Mouse (Mus musculus) layer of hippocampus, postnatal 25 days (tissue): ENCODE results near the gene A830005F24Rik. TPM values are rescaled to one million over a fixed set of nuclear protein-coding genes. Genes with fewer than 3 reads are reported as not detected.
"Not testable (repeated sequence)": the region's sequence is repeated elsewhere in the genome, so short reads cannot be mapped to it uniquely, and the experiment has no call there.

Source experiments
- DNase-seq, 2 experiments: peaks; one replicate each; pipeline ENCODE4 v3.0.0; 2022; ENCODE audit warnings: mixed read lengths in 2 of 2, low spot score in 1 of 2; ENCODE audit errors: extremely low spot score in 1 of 2
- total RNA-seq, 2 experiments: library from RNA; stranded (reverse); gene quantifications; 2 replicates each; pipeline ENCODE4 v1.2.3; 2021

A830005F24Rik gene
- 1 to 10 TPM; 1.8 to 2.1 TPM for total RNA-seq

GRCm38 (mm10) chr13:48513003-48513929 is at the start of gene A830005F24Rik, which contains the start of gene Zfp169:
A830005F24Rik (plus strand) TSS chr13:48513570.
Zfp169 (minus strand) TSS chr13:48513451.
- DNase-seq: peak; percentile 71 to 73

GRCm38 (mm10) chr13:48464170-48464569 is 49.2 kb upstream of the A830005F24Rik start:
- peak; percentile 69 to 78 for DNase-seq

GRCm38 (mm10) chr13:48466186-48466585 is 47.2 kb upstream of the A830005F24Rik start:
- no peak for DNase-seq

GRCm38 (mm10) chr13:48468656-48469180 is 44.7 kb upstream of the A830005F24Rik start:
- no peak for DNase-seq

GRCm38 (mm10) chr13:48483606-48484005 is 29.8 kb upstream of the A830005F24Rik start:
- no peak for DNase-seq

GRCm38 (mm10) chr13:48490396-48491182 is 22.8 kb upstream of the A830005F24Rik start:
- DNase-seq: no peak

- no peak for DNase-seq
Measured at GRCm38 (mm10) chr13:48493183-48493582, 20.2 kb upstream of the A830005F24Rik start.

- DNase-seq: peak; percentile 63 to 82
Measured at GRCm38 (mm10) chr13:48497693-48498221, 15.6 kb upstream of the A830005F24Rik start.

- no peak for DNase-seq
Measured at GRCm38 (mm10) chr13:48498676-48499075, 14.7 kb upstream of the A830005F24Rik start.

- no peak for DNase-seq
Measured at GRCm38 (mm10) chr13:48502422-48502821, 10.9 kb upstream of the A830005F24Rik start.

- no peak for DNase-seq
Measured at GRCm38 (mm10) chr13:48508661-48509060, 4.7 kb upstream of the A830005F24Rik start.

GRCm38 (mm10) chr13:48515861-48516260 is 2.5 kb downstream of the A830005F24Rik start:
- DNase-seq: no peak

GRCm38 (mm10) chr13:48519122-48519521 is 5.8 kb downstream of the A830005F24Rik start:
- not testable (repeated sequence) for DNase-seq

- DNase-seq: no peak
Measured at GRCm38 (mm10) chr13:48525745-48526144, 12.4 kb downstream of the A830005F24Rik start.

GRCm38 (mm10) chr13:48528123-48528871 is 14.9 kb downstream of the A830005F24Rik start:
- peak in 1 of 2 experiments; percentile 31 for DNase-seq

- DNase-seq: no peak
Measured at GRCm38 (mm10) chr13:48529028-48529427, 15.7 kb downstream of the A830005F24Rik start.

- DNase-seq: no peak
Measured at GRCm38 (mm10) chr13:48530685-48531084, 17.3 kb downstream of the A830005F24Rik start.

- DNase-seq: no peak
Measured at GRCm38 (mm10) chr13:48531448-48531847, 18.1 kb downstream of the A830005F24Rik start.

- no peak for DNase-seq
Measured at GRCm38 (mm10) chr13:48533441-48533840, 20.1 kb downstream of the A830005F24Rik start.

- no peak for DNase-seq
Measured at GRCm38 (mm10) chr13:48540488-48540887, 27.1 kb downstream of the A830005F24Rik start.
